ENCODE assay signal across 26 mouse cellular contexts in the genomic region with DNA sequence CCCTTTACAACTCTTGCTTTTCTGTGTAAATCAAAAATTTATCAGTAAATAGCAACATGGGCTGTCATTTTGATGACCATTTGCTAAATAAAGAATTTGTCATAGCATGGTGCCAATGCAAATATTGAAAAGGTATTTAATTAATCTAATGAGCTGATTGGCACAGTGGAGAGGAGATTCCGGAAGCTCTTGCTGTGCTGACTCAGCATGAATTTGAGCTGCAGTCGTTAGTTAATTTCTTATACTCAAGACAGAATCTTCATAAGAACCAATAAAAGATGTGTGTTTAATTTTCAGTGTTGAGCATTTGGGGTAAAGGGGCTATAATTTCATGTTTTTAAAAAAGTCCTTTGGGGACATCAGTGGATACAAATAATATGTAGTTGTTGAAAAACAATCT.
"Had no signal": no experiment of that assay in that cellular context is flagged by ENCODE, and none has a peak within 500 bp of the region (broad histone marks: within the 10 kb centered on the region; RNA-seq: fewer than 3 reads in every experiment).

No protein-coding gene starts in this region.

- DNase-seq: cerebellum, adult 9-11 months; cerebellum, postnatal 10 days; cerebellum, postnatal 14 days; cerebellum, postnatal 25 days; cerebellum, postnatal 36 days; embryo, embryonic 11 days; forebrain, postnatal 0 days; gastrocnemius, adult 2 months; gastrocnemius, postnatal 10 days; gastrocnemius, postnatal 14 days; gastrocnemius, postnatal 25 days; gastrocnemius, postnatal 36 days; heart, adult 11 months; heart, adult 18-20 months; heart, adult 2 months had no signal

- H3K9me3 ChIP-seq: embryonic facial prominence, embryonic 10.5 days; embryonic facial prominence, embryonic 12.5 days; embryonic facial prominence, embryonic 13.5 days; embryonic facial prominence, embryonic 15.5 days; forebrain, embryonic 10.5 days; forebrain, embryonic 12.5 days; forebrain, embryonic 13.5 days; forebrain, embryonic 15.5 days had no signal

- H3K4me2 ChIP-seq: embryonic facial prominence, embryonic 12.5 days; embryonic facial prominence, embryonic 13.5 days; embryonic facial prominence, embryonic 15.5 days; forebrain, embryonic 12.5 days; forebrain, embryonic 13.5 days; forebrain, embryonic 15.5 days had no signal

- ATAC-seq: forebrain, embryonic 13.5 days; forebrain, embryonic 14.5 days; forebrain, embryonic 15.5 days; forebrain, embryonic 16.5 days; forebrain, postnatal 0 days had no signal

- H3K9ac ChIP-seq: embryonic facial prominence, embryonic 12.5 days; embryonic facial prominence, embryonic 13.5 days; embryonic facial prominence, embryonic 15.5 days; forebrain, embryonic 12.5 days; forebrain, embryonic 13.5 days; forebrain, embryonic 15.5 days; forebrain, postnatal 0 days had no signal

- H3K4me3 ChIP-seq: embryonic facial prominence, embryonic 10.5 days; embryonic facial prominence, embryonic 12.5 days; embryonic facial prominence, embryonic 13.5 days; embryonic facial prominence, embryonic 15.5 days; erythroblast, embryonic 14.5 days; forebrain, embryonic 10.5 days; forebrain, embryonic 12.5 days; forebrain, embryonic 13.5 days; forebrain, embryonic 15.5 days; gastrocnemius, adult 2 months; heart, adult 2 months had no signal

- H3K36me3 ChIP-seq: embryonic facial prominence, embryonic 10.5 days; embryonic facial prominence, embryonic 12.5 days; embryonic facial prominence, embryonic 13.5 days; embryonic facial prominence, embryonic 15.5 days; forebrain, embryonic 10.5 days; forebrain, embryonic 12.5 days; forebrain, embryonic 15.5 days had no signal

- H3K27ac ChIP-seq: embryonic facial prominence, embryonic 10.5 days; embryonic facial prominence, embryonic 12.5 days; embryonic facial prominence, embryonic 13.5 days; embryonic facial prominence, embryonic 15.5 days; forebrain, embryonic 10.5 days; forebrain, embryonic 12.5 days; forebrain, embryonic 13.5 days; forebrain, embryonic 15.5 days; gastrocnemius, adult 2 months; heart, adult 2 months had no signal

- H3K4me1 ChIP-seq: embryonic facial prominence, embryonic 12.5 days; embryonic facial prominence, embryonic 13.5 days; embryonic facial prominence, embryonic 15.5 days; forebrain, embryonic 10.5 days; forebrain, embryonic 12.5 days; forebrain, embryonic 13.5 days had no signal

- H3K27me3 ChIP-seq: embryonic facial prominence, embryonic 12.5 days; embryonic facial prominence, embryonic 13.5 days; embryonic facial prominence, embryonic 15.5 days; forebrain, embryonic 12.5 days; forebrain, embryonic 13.5 days; forebrain, embryonic 15.5 days had no signal
